Mouse (Mus musculus): ENCODE results near the gene Sp100. TPM values are rescaled to one million over a fixed set of nuclear protein-coding genes. Genes with fewer than 3 reads are reported as not detected.

Gene Sp100
- polyA plus RNA-seq, 1 experiment from 2014 or later = 0.19 TPM

DNA sequence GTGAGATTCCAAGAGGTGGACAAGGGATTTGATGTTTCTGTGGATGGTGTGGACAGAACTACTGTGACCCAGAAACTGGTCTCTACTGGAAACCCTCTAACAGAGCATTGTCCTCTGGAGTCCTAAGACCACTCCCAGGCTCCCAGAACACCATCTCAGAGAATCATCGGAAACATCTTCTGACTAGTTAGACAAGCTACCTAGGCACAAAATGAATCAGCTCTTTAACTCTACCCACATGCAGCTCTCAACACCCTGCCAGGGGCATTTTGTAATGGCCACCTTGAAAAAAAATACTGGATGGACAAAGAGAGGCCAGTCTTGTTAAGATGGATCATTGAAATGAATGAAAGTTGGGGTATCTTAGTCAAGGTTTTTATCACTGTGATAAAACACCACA, 55.8 kb downstream of the Sp100 start:
- H3K27me3 ChIP-seq = no peaks in the 10 kb centered on the region
- in situ Hi-C loops (cut with MboI; ENCODE audit: low pct_unique_long_range_greater_than_20kb) = no loop called here
- ATAC-seq (no peak), DNase-seq (ENCODE audit: low read depth, low spot score) (no peak)
- no peak for TF ChIP-seq CTCF (IDR thresholded peaks at IDR 0.05)
- CTCF ChIA-PET = interaction anchor here (0.9 kb wide), 1 partner anchor 32 kb away, joined by 3 read pairs; no protein-coding TSS in a partner anchor
- POLR2A ChIA-PET = no interaction called here

DNA sequence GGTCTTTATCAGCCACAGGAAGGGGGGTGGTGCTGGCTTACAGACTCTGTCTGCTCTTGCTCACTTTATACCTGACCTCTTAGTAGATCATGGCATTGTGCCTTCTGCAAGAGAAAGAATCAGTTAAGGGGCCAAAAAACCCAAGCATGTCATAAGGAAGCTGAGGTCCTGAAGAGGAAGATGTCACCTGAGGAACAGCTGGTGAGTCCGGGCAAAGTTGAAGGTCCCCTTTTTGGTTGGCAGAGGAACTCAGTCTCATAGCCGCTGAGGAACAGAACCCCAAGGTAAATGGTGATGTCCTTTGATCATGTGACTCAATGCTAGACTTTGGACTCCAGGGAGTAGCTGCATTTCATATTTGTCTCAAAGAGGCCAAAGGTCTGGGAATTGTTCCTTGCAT, 57.0 kb downstream of the Sp100 start:
- ChIA-PET CTCF (no interaction called here), POLR2A (no interaction called here)
- DNase-seq (ENCODE audit: low read depth, low spot score) (no peak), ATAC-seq (no peak)
- in situ Hi-C loops (cut with MboI; ENCODE audit: low pct_unique_long_range_greater_than_20kb) = no loop called here
- H3K27me3 ChIP-seq = no peaks in the 10 kb centered on the region
- TF ChIP-seq CTCF (IDR thresholded peaks at IDR 0.05) = no peak

DNA sequence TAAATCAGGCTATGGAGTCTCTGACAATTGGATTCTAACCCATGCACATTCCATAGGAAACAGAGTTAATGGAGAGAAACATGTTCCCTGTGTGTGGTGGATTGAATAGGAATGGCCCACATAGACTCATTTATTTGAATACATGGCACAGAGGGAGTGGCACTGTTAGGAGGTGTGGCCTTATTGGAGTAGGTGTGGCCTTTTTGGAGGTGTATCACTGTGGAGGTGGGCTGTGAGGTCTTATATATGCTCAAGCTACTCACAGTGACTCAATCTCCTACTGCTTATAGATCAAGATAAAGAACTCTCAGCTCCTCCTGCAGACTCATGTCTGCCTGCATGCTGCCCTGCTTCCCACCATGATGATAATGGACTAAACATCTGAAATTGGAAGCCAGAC, 64.7 kb downstream of the Sp100 start:
- no peak for ATAC-seq
- ChIA-PET POLR2A (no interaction called here), CTCF (interaction anchor here (1.0 kb wide), 1 partner anchor 22 kb away, joined by 3 read pairs; no protein-coding TSS in a partner anchor)
- no peak for DNase-seq (ENCODE audit: low read depth, low spot score)
- no peak for TF ChIP-seq CTCF (IDR thresholded peaks at IDR 0.05)
- in situ Hi-C loops (cut with MboI; ENCODE audit: low pct_unique_long_range_greater_than_20kb) = no loop called here
- H3K27me3 ChIP-seq = peaks cover 3% of the 10 kb centered on the region

DNA sequence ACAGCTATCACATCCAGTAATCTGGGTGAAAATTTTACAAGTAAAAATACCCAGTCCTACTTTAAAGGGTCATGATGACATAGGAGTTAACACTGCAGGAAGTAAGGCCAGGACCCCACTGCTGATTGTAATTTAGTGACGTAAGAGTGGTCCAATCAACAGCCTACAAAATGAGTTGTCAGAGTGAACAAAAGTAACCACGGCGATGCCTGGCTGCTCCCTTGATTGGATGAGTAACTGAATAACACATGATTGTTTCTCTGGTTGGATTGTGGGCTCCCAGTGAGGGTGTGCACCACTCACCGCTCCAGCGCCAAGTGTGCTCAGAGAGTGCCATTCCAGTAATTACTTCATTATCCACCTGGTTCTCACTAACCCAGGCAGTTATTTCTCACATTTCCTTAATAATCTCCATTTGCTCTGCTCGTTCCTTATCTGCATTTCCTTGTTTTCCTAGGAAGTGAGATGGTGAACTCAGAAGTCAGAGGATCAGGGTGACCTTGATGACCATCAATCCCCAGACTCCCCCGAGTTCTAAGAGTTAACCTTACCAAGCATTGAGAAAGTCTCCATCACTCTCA, 66.7 kb downstream of the Sp100 start:
- in situ Hi-C loops (cut with MboI; ENCODE audit: low pct_unique_long_range_greater_than_20kb) = no loop called here
- no peak for DNase-seq (ENCODE audit: low read depth, low spot score)
- no peak for TF ChIP-seq CTCF (IDR thresholded peaks at IDR 0.05)
- POLR2A ChIA-PET = no interaction called here
- H3K27me3 ChIP-seq = peaks cover 9% of the 10 kb centered on the region
- ATAC-seq = no peak
- CTCF ChIA-PET = no interaction called here

DNA sequence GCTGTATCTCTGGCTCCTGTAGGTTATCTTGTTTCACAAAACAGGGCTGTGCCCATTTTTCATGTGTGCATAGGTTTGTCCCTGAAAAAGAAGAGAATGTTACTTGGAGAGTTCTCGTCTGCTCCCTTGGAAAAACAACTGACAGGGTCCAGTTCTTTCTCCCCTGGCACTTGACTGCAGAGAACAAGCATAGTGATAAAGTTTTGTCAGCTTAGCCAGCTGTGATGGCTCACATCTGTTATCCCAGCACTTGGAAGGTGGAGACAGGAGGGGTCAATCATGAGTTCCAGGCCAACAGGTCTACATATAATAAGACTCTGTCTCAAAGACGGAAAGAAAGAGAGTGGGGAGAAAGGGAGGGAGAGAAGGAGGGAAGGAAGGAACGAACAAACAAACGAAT, 69.3 kb downstream of the Sp100 start:
- POLR2A ChIA-PET = no interaction called here
- no peak for TF ChIP-seq CTCF (IDR thresholded peaks at IDR 0.05)
- CTCF ChIA-PET = no interaction called here
- H3K27me3 ChIP-seq = peaks cover 9% of the 10 kb centered on the region
- no peak for DNase-seq (ENCODE audit: low read depth, low spot score)
- in situ Hi-C loops (cut with MboI; ENCODE audit: low pct_unique_long_range_greater_than_20kb) = no loop called here
- ATAC-seq = no peak

DNA sequence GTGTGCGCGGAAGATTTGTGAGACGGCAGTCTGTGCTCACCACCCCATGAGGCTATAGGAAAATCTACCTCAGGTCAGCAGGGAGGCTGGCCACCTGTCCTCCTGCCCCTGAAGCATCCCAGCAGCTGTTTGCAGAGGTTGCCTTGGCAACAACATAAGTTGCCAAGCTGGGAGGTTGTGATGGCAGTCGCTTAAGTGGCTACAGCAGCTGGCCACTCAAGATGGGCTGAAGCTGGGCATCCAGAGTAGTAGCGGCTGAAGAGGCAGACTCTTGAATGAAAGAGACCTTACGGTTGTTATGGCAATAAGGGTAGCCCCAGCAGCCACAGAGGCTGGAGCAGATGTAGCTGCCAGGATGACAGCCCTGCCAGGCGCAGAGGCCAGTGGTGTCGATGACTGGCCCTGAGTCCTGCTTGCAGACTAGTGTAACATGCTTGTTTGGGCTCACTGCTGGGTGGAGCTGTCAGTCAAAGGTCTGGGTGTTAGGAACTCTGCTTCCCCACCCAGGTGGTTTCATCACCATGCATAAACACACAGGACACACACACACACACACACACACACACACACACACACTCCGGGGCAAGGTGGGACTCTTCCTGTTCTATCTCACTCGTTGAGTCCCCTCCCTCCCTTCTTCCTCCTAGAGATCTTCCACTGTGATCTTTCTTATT, 70.6 kb downstream of the Sp100 start:
- peaks cover 9% of the 10 kb centered on the region for H3K27me3 ChIP-seq
- in situ Hi-C loops (cut with MboI; ENCODE audit: low pct_unique_long_range_greater_than_20kb) = no loop called here
- no peak for TF ChIP-seq CTCF (IDR thresholded peaks at IDR 0.05)
- ChIA-PET CTCF (no interaction called here), POLR2A (no interaction called here)
- ATAC-seq (no peak), DNase-seq (ENCODE audit: low read depth, low spot score) (no peak)

DNA sequence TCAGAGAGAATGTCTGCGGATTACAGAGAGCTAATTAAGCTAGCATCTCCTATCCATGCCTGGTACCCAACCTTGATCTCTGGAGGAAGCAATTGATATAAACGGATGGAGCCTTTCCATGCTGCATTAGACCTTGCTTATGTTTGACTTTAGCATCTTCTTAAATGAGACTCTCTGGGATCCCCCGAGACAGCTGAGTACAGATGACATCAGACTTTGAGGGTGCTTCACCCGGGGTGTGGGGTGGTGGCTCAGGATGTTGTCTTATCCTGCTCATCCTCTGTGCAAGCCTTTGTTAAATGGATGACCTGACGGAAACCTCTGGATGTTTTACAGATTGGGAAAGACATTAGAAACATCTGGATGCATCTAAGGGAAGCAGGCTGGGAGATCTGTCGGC, 80.7 kb downstream of the Sp100 start:
- no peak for ATAC-seq
- ChIA-PET CTCF (no interaction called here), POLR2A (no interaction called here)
- peaks cover 21% of the 10 kb centered on the region for H3K27me3 ChIP-seq
- in situ Hi-C loops (cut with MboI; ENCODE audit: low pct_unique_long_range_greater_than_20kb) = no loop called here
- DNase-seq (ENCODE audit: low read depth, low spot score) = no peak
- TF ChIP-seq CTCF (IDR thresholded peaks at IDR 0.05) = no peak

DNA sequence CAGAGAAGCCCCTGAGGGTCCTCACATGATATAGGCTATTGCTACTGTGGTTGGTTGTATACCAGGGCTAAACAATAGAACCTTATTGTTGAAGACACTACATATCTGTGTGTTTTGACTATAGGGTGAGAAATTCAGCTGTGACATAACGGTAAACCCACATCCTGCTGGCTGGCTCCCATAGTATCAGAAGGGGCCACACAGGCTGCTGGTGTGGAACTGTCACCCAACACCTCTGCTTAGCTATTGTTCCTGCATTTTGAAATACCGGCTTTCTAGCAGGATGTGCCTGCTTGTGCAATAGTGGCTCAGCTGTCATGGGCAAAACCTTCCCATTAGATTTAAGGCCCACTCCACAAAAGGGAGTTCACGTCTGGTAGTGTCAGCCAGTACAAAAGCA, 82.8 kb downstream of the Sp100 start:
- TF ChIP-seq CTCF (IDR thresholded peaks at IDR 0.05) = no peak
- ChIA-PET POLR2A (no interaction called here), CTCF (interaction anchor here (1.6 kb wide), 1 partner anchor 10 kb away, joined by 4 read pairs; no protein-coding TSS in a partner anchor)
- ATAC-seq (no peak), DNase-seq (ENCODE audit: low read depth, low spot score) (no peak)
- in situ Hi-C loops (cut with MboI; ENCODE audit: low pct_unique_long_range_greater_than_20kb) = no loop called here
- peaks cover 17% of the 10 kb centered on the region for H3K27me3 ChIP-seq

DNA sequence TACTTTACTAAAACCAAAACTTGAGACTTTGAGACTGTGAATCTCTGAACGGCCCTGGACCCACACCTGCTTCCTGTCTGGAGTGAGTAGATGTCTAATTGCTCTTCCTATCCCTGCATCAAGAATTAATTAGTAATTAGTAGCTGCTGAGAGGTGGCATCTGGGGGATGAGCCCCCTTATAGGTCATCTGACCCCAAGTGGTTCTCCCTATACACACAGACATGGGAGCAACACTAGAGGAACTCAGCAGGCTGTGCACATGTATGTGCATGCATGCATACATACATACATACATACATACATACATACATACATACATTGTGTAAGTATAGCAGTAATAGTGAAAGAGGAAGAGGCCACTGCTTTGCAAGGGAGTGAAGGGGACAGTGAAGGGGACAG, 84.7 kb downstream of the Sp100 start:
- ChIA-PET POLR2A (no interaction called here), CTCF (no interaction called here)
- no peak for TF ChIP-seq CTCF (IDR thresholded peaks at IDR 0.05)
- H3K27me3 ChIP-seq = peaks cover 9% of the 10 kb centered on the region
- ATAC-seq (no peak), DNase-seq (ENCODE audit: low read depth, low spot score) (no peak)
- in situ Hi-C loops (cut with MboI; ENCODE audit: low pct_unique_long_range_greater_than_20kb) = no loop called here

DNA sequence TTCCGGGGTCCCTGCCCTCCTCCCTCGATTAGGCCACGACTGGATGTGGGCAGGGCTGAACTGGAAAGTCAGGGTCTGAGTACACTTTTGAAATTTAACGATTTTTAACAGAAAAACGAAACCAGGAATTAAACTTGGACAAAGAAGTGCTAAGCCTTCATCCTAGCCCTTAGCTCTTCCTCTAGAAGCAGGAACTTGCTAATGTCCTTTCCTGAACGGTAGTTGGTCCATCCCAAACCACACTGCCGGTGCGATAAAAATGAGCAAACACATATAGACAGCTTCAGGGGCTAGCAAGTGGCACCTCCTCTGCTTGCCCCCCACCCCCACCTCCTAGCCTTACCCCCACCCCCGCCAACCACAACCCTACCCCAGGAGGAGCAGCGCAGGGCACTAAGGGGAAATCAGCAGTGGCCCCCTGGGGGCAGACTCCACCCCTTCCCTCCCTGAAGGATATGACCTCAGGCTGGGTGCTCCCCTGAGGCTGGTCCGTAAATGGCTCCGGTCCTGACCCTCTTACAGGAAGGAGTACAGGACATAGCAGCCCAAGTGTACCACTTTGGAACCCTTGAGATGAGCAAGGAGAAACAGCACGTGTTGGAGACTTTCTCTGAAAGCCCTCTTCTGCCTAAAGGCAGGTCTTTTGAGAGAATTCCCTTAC, 85.8 kb downstream of the Sp100 start:
- in situ Hi-C loops (cut with MboI; ENCODE audit: low pct_unique_long_range_greater_than_20kb) = loop anchor here (5.0 kb wide), 1 partner anchor 107 kb away; no protein-coding TSS in a partner anchor
- no peak for ATAC-seq
- no peak for DNase-seq (ENCODE audit: low read depth, low spot score)
- ChIA-PET CTCF (interaction anchor here (1.4 to 2.3 kb wide), 3 partner anchors 8 to 25 kb away, joined by 3 to 8 read pairs (median 4); no protein-coding TSS in a partner anchor), POLR2A (no interaction called here)
- TF ChIP-seq CTCF (IDR thresholded peaks at IDR 0.05) = no peak
- H3K27me3 ChIP-seq = peaks cover 9% of the 10 kb centered on the region

Measured in Patski (cell line).